8 mouse cellular contexts compared by ENCODE assay signal in the genomic region with DNA sequence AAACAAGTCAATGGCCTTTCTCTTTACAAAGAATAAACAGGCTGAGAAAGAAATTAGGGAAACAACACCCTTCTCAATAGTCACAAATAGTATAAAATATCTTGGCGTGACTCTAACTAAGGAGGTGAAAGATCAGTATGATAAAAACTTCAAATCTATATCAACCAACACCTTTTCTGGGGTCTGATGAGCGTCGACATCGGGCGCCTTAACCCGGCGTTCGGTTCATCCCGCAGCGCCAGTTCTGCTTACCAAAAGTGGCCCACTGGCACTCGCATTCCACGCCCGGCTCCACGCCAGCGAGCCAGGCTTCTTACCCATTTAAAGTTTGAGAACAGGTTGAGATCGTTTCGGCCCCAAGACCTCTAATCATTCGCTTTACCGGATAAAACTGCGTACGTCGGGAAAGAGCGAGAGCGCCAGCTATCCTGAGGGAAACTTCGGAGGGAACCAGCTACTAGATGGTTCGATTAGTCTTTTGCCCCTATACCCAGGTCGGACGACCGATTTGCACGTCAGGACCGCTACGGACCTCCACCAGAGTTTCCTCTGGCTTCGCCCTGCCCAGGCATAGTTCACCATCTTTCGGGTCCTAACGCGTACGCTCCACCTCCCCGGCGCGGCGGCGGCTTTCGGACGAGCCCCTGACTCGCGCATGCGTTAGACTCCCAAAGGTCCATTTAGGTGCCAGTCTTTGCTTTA.
DNase-seq lines count a peak whose midpoint lies in the region; ATAC-seq lines count a peak whose summit lies in the region.

No protein-coding gene starts in this region.

- ATAC-seq in inflammation-experienced regulatory T-cells, adult 6 months = peak; percentile 87
- ATAC-seq in megakaryocyte, adult 5-6 weeks (ENCODE audit: poor library complexity, severe bottlenecking) = peak; percentile 76

- DNase-seq in WW6 (ENCODE audit: low read depth, low spot score) = peak; percentile 100
- peak; percentile 97 for DNase-seq in embryo, embryonic 10 days (ENCODE audit: low spot score)
- peak; percentile 92 for DNase-seq in gastrocnemius, postnatal 25 days
- DNase-seq in left cerebral cortex, adult 8-10 months (ENCODE audit: low spot score in 2 of 2) = peak; percentile 82 to 100
- DNase-seq in right cerebral cortex, adult 18-20 months = peak; percentile 100
- DNase-seq in urinary bladder, postnatal 10 days (ENCODE audit: low spot score) = peak; percentile 100

Comparison
In these comparisons a context has a peak if more than half of its experiments do, and no peak if none do; other contexts are left out.
1. Peak in every context shown above with its lines: DNase-seq and ATAC-seq.